Mouse (Mus musculus) splenic B cell, adult 2 months (primary cell): ENCODE results near the gene Uroc1.

ENCODE experiments used
- DNase-seq: peaks from one replicate; pipeline ENCODE4 v3.0.0-alpha.2; 2011; ENCODE audit warnings: low read depth, low spot score
- H3K27me3 ChIP-seq: 2 replicates; pipeline ENCODE4 v1.6.1; 2012; ENCODE audit warnings: mild to moderate bottlenecking, low read length, moderate library complexity, mixed read lengths; ENCODE audit not compliant: control insufficient read depth, poor library complexity, insufficient read depth, severe bottlenecking
- H3K36me3 ChIP-seq: 2 replicates; pipeline ENCODE4 v1.6.1; 2012; ENCODE audit warnings: mild to moderate bottlenecking, low read length, moderate library complexity, mixed read lengths; ENCODE audit not compliant: control insufficient read depth, poor library complexity, insufficient read depth, severe bottlenecking

The Uroc1 gene

GRCm38 (mm10) chr6:90332561-90333425, at the start of gene Uroc1:
Gene Uroc1, plus strand, starts transcription at chr6:90333284.
- DNase-seq, result no peak
- Histone ChIP-seq H3K36me3 (no peaks in the 10 kb centered on the region), H3K27me3 (no peaks in the 10 kb centered on the region)

DNA sequence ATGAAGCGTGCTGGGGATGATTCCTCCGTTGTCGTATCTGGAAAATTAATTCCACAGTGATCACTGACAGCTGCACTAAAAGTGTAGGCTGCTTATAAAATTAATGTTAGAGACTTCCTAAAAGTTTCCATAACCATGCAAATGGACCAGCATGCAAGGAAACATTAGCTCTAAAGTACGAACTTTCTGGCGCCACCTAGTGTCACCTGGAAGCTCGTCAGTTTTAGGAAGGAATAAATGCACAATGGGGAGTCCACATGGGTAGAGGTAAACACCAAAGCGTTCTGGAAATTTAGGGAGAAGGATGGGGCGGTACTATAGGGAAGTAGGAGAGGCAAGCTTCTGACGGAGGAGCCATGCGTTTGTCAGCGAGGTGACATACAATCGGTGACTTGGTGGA, 44.8 kb upstream of the Uroc1 start:
- H3K27me3 ChIP-seq, result no peaks in the 10 kb centered on the region
- H3K36me3 ChIP-seq, result no peaks in the 10 kb centered on the region
- no peak for DNase-seq

GRCm38 (mm10) chr6:90300919-90301318, 32.2 kb upstream of the Uroc1 start, which contains the start of gene BC048671:
Gene BC048671, plus strand, starts transcription at chr6:90301219.
- DNase-seq, result no peak
- Histone ChIP-seq H3K27me3 (no peaks in the 10 kb centered on the region), H3K36me3 (no peaks in the 10 kb centered on the region)

DNA sequence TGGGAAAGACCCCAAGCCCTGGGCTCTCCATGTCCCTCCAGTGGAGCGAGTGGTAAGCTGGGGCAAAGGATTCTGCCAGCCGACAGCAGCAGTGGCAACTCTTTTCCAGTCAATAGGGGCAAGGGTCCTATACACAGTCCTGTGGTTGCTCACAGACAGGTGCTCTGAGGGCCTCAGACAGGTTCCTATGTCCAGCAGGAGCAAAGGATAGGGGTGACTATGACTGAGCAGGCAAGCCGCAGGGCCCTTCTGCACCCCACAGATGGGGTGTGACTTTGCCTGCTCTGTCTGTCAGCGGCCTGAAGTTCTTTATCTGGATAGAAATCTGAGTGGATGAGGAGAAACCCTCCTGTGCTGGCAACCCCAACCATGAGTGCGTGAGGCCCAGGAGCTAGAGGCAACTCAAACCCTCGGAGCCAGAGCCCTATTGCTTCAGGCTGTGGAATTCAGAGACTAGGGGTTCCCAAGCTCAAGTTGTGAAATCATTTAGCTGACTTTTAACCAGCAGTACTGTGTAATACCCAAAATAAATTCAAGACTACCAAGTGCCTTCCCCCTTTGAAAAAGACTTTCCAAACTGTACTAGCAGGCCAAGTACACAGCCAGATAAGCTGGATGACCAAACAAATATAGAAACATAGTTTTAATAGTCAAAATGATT, 26.6 kb upstream of the Uroc1 start:
- Histone ChIP-seq H3K27me3 (no peaks in the 10 kb centered on the region), H3K36me3 (no peaks in the 10 kb centered on the region)
- no peak for DNase-seq

DNA sequence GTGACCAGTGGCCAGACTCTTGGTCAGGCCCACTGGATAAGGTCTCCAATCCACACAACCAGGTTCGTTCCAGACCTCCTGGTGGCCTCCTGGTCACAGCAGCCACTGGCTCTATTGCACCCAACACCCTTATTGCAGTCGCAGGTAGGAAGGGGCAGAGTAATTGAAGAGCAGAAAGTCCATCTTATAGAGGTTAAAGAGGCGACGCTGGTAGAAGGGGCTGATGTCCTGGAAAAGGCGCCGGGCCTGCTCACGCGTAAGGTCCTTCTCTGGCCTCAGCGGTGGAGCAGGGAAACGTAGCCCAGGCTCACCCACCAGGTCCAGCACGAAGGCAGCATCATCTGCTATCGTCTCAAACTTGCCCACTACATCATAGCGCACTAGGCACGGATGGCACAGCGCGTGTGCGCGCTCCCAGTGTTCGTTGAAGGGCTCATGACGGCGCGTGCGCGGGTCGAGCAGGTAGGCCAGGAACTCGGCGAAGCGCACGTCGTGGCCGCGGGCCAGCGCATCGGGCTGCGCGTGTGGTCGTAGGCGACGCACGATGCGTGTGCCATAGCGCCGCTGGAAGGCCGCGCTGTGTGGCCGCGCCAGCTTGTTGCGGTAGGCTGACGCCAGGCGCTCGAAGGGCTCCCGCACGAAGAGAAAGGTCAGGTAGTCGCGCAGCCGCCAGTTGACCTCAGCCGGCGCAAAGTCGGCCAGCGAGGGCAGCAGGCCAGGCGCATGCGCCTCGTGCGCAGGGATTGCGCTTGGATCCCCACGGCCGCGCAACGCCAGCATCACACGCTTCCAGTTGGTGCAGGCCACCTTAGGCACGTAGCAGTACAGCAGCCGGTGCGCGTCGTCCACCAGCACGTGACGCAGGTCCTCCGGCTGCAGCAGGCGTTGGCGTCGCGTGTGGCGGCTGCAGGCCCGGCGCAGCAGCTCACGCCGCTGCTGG, 24.0 kb upstream of the Uroc1 start:
- DNase-seq, result no peak
- Histone ChIP-seq H3K36me3 (no peaks in the 10 kb centered on the region), H3K27me3 (no peaks in the 10 kb centered on the region)

- DNase-seq, result no peak
- Histone ChIP-seq H3K36me3 (no peaks in the 10 kb centered on the region), H3K27me3 (no peaks in the 10 kb centered on the region)
Measured at GRCm38 (mm10) chr6:90315961-90316360, 17.1 kb upstream of the Uroc1 start.

DNA sequence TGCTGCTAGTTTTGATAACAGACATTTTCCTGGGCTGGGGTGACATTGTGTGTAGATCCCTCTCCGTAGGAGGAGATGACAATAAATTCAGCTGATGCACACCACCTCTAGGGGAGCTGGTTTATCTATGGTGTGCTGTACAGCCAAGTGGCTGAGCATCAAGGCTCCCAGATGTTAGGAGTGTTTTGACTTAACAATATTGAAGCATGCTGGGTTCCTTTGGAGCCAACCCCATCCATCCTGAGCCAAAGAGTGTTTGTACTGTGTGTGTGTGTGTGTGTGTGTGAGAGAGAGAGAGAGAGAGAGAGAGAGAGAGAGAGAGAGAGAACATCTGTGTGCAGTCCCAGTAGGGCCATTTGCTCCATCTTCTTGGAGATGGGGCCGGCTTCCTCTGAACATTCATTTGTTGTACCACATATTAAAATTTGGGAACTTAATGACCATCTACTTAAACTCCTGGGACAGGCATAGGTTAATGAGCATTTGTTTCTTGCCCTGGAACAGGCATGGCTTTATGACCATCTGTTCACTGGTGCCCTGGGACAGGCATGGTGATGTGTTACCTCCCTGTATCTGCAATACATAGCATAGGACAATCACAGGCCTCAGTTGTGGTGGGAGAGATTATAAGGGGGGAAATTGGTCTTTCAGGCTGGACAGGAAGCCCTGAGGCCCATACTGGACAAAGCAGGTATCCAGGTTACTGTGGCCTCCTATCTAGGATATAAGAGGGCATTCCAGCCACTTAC, 15.4 kb upstream of the Uroc1 start:
- no peaks in the 10 kb centered on the region for H3K36me3 ChIP-seq

GRCm38 (mm10) chr6:90319019-90319418, 14.1 kb upstream of the Uroc1 start:
- no peak for DNase-seq
- H3K27me3 ChIP-seq, result no peaks in the 10 kb centered on the region
- no peaks in the 10 kb centered on the region for H3K36me3 ChIP-seq

More for the DNA sequence above, 15.4 kb upstream of the Uroc1 start:
- no peak for DNase-seq
- no peaks in the 10 kb centered on the region for H3K27me3 ChIP-seq

- Histone ChIP-seq H3K27me3 (no peaks in the 10 kb centered on the region), H3K36me3 (no peaks in the 10 kb centered on the region)
- DNase-seq, result no peak
Measured at GRCm38 (mm10) chr6:90319475-90320191, 13.5 kb upstream of the Uroc1 start.

DNA sequence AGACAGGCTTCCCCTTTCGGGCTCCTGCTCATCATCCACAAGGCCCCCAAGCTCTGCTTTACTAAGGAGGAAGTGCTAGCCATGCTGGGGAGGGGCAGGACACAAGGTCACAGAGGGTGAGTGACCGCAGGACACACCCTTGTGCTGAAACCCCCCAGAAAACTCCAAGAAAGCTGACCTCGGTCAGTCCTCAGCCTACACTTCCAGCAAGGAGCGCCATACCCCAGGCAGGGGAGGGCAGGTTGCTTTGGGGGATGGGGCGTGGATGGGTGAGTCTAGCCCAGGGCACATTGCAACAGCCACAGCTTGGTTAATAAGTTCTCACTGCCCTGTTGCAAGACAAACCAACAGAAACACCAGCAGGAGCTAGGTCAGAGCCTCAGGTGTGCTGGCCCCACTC, 12.7 kb upstream of the Uroc1 start:
- no peak for DNase-seq
- Histone ChIP-seq H3K36me3 (no peaks in the 10 kb centered on the region), H3K27me3 (no peaks in the 10 kb centered on the region)

DNA sequence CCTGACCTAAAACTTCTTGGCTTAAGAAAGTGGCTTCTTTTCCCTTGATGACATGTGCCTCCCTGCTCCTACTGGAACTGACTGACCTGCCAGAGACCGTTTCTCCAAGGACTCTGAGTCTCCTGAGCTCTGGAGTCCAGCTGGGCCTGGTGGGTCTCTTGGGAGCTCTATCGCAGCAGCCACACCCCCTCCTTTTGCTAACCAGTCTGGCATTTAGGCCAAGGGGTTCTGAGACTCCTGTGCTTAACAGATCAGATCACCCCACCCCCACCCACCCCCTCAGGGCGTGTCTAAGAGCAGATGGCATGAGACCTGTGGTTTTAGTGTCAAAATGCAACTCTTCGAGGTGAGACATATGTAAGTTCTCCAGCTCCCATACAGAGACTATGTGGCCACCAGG, 11.3 kb upstream of the Uroc1 start:
- Histone ChIP-seq H3K36me3 (no peaks in the 10 kb centered on the region), H3K27me3 (no peaks in the 10 kb centered on the region)
- no peak for DNase-seq

GRCm38 (mm10) chr6:90324026-90324425, 9.1 kb upstream of the Uroc1 start:
- no peak for DNase-seq
- Histone ChIP-seq H3K27me3 (no peaks in the 10 kb centered on the region), H3K36me3 (no peaks in the 10 kb centered on the region)

GRCm38 (mm10) chr6:90324463-90324862, 8.6 kb upstream of the Uroc1 start:
- DNase-seq, result no peak
- H3K36me3 ChIP-seq, result no peaks in the 10 kb centered on the region
- no peaks in the 10 kb centered on the region for H3K27me3 ChIP-seq
